Mouse (Mus musculus) ZHBTc4 (cell line): ENCODE results near the gene Skp1a.
A peak's percentile ranks its signal among the peaks of the same experiment; 100 is the strongest.
"Not testable (repeated sequence)": the region's sequence is repeated elsewhere in the genome, so short reads cannot be mapped to it uniquely, and the experiment has no call there.

Source experiments
- DNase-seq: peaks from one replicate; pipeline ENCODE4 v3.0.0-alpha.2; 2011; ENCODE audit warnings: low read depth, low spot score

Skp1a gene

GRCm38 (mm10) chr11:52231606-52232541 is at the start of gene Skp1a:
Gene Skp1a, plus strand, starts transcription at chr11:52231995.
- peak; percentile 94 for DNase-seq

- DNase-seq = not testable (repeated sequence)
These were observed 35.2 kb upstream of the Skp1a start for GRCm38 (mm10) chr11:52196496-52197023.

GRCm38 (mm10) chr11:52213887-52214286 is 17.9 kb upstream of the Skp1a start, which contains the start of gene Olfr1371:
Gene Olfr1371, minus strand, starts transcription at chr11:52213987.
- no peak for DNase-seq

- peak; percentile 92 for DNase-seq
These were observed 11.5 kb upstream of the Skp1a start for GRCm38 (mm10) chr11:52220282-52220681.

GRCm38 (mm10) chr11:52221921-52222320 is 9.9 kb upstream of the Skp1a start:
- peak; percentile 56 for DNase-seq

GRCm38 (mm10) chr11:52222891-52223290 is 8.9 kb upstream of the Skp1a start:
- DNase-seq = peak; percentile 62

GRCm38 (mm10) chr11:52223968-52224682 is 7.7 kb upstream of the Skp1a start:
- DNase-seq = peak; percentile 89

GRCm38 (mm10) chr11:52225986-52226599 is 5.7 kb upstream of the Skp1a start:
- DNase-seq = no peak

GRCm38 (mm10) chr11:52227053-52227452 is 4.7 kb upstream of the Skp1a start:
- DNase-seq = no peak

- DNase-seq = peak; percentile 91
These were observed 4.1 kb upstream of the Skp1a start for GRCm38 (mm10) chr11:52227466-52228226.

- no peak for DNase-seq
These were observed 2.9 kb upstream of the Skp1a start for GRCm38 (mm10) chr11:52228722-52229448.

- DNase-seq = no peak
These were observed 1.1 kb upstream of the Skp1a start for GRCm38 (mm10) chr11:52230694-52231093.

GRCm38 (mm10) chr11:52233043-52233653 is 1.4 kb downstream of the Skp1a start:
- DNase-seq = no peak

- DNase-seq = no peak
These were observed 2.1 kb downstream of the Skp1a start for GRCm38 (mm10) chr11:52233906-52234305.

GRCm38 (mm10) chr11:52234509-52234908 is 2.7 kb downstream of the Skp1a start:
- DNase-seq = no peak

GRCm38 (mm10) chr11:52240898-52241542 is 9.2 kb downstream of the Skp1a start:
- peak; percentile 53 for DNase-seq

- no peak for DNase-seq
These were observed 17.7 kb downstream of the Skp1a start for GRCm38 (mm10) chr11:52249452-52249851.

GRCm38 (mm10) chr11:52251770-52252169 is 20.0 kb downstream of the Skp1a start:
- no peak for DNase-seq

GRCm38 (mm10) chr11:52252692-52253091 is 20.9 kb downstream of the Skp1a start:
- no peak for DNase-seq
